Mouse (Mus musculus): ENCODE data around the gene Brwd3.

GRCm38 (mm10) chrX:108797268-108797667, 36.9 kb downstream of the Brwd3 start:
- TF ChIP-seq CTCF (IDR thresholded peaks at IDR 0.05; ENCODE audit: insufficient read depth, low read length) (no peak), POLR2A (IDR thresholded peaks at IDR 0.05; ENCODE audit: borderline replicate concordance, extremely low read depth, low read depth, low read length) (no peak)
